Mouse (Mus musculus) stomach, adult 2 months (tissue): ENCODE data around the gene Olfr229. TPM values are rescaled to one million over a fixed set of nuclear protein-coding genes. Genes with fewer than 3 reads are reported as not detected.

Experiments used
- polyA plus RNA-seq: library from polyadenylated mRNA; depleted of rRNA; stranded (reverse); fragments of >200 nt; gene quantifications from 2 replicates; pipeline ENCODE4 v1.2.3, GENCODE M21; 2012; rRNA removed

Gene Olfr229
- polyA plus RNA-seq = not detected in 2 replicates

GRCm38 (mm10) chr9:39907036-39907435 is at the start of gene Olfr229:
Gene Olfr229 (plus strand): TSS chr9:39907336.

DNA sequence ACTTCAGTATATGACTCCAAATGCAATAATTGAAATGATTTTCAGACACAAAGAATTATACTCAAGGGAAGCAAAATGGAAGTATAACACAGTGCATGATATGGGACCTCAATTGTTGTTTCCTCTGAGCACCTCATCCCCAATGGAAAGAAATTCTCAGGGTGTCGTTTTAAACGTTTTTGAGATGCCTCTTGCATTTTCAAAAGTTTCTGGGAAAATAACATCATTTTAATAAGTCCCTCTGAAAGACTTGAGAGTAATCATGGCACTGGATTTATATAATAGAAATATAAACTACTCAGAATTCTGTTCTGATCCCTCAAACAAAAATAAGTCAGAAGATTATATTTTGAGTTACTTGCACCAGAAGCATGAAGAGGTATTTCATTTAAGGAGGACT is 41.0 kb upstream of the Olfr229 start, which contains the start of gene Olfr972:
Gene Olfr972 (plus strand): TSS at position 301 of the 400 bp plus-strand sequence.

DNA sequence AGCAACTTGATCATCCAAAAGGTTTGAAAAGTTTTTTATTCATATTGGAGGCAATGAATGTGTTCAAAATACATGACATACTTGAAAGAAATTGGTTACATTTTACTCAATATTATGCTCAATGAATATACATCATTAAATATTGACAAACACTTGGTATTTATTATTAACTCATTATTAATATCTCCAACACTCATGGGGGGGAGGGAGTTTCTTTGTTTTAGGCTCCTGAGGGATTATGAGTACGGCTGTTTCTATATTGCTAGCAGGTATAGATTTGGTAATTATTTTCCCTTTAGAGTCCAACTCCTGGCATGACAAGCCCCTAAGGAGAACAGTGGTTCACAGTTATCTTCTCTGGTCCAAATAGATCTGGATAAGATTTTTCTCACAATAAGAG is 30.1 kb downstream of the Olfr229 start, which contains the start of gene Olfr974:
Gene Olfr974 (plus strand): TSS at position 301 of the 400 bp plus-strand sequence.

GRCm38 (mm10) chr9:39951946-39952345 is 44.8 kb downstream of the Olfr229 start, which contains the start of gene Olfr975:
Gene Olfr975 (minus strand): TSS chr9:39952046.

DNA sequence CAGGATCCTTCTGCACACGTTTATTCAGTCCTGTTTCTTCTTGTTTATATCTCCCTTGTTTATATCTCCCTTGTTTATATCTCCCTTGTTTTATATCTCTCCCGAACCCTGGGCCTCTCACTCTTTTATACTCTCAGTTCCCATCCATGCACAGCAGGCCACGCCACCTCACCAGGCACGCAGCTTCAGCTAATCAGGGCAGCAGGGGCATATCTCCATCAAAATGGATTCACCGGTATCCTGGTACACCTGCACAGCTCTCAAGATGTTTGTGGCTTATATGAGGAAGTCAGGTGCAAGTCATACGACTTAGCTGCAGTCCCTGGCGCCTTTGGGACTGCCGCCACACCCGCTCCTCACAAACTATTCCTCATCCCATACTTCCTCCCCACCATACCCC is 53.9 kb downstream of the Olfr229 start, which contains the start of gene Olfr976:
Gene Olfr976 (minus strand): TSS at position 101 of the 400 bp plus-strand sequence.

Other genes with a start within 250 kb of the Olfr229 start
- gene Olfr963, start 240.1 kb upstream of the Olfr229 start, polyA plus RNA-seq = not detected in 2 replicates
- gene Olfr149, start 200.2 kb upstream of the Olfr229 start, polyA plus RNA-seq = not detected in 2 replicates
- not detected in 2 replicates for gene Olfr965, start 196.0 kb upstream of the Olfr229 start, polyA plus RNA-seq
- not detected in 2 replicates for gene Olfr150, start 176.4 kb upstream of the Olfr229 start, polyA plus RNA-seq
- gene Olfr967, start 161.1 kb upstream of the Olfr229 start, polyA plus RNA-seq = not detected in 2 replicates
- gene Olfr968, start 124.1 kb upstream of the Olfr229 start, polyA plus RNA-seq = not detected in 2 replicates
- gene Olfr969, start 116.4 kb upstream of the Olfr229 start, polyA plus RNA-seq = not detected in 2 replicates
- not detected in 2 replicates for gene Olfr970, start 98.5 kb upstream of the Olfr229 start, polyA plus RNA-seq
- not detected in 2 replicates for gene Olfr971, start 70.5 kb upstream of the Olfr229 start, polyA plus RNA-seq
- not detected in 2 replicates for gene Olfr972, start 40.9 kb upstream of the Olfr229 start, polyA plus RNA-seq
- gene Olfr974, start 30.2 kb downstream of the Olfr229 start, polyA plus RNA-seq = not detected in 2 replicates
- gene Olfr975, start 44.7 kb downstream of the Olfr229 start, polyA plus RNA-seq = 0.04 TPM in 1 of 2 replicates, not detected in the other
- gene Olfr976, start 53.8 kb downstream of the Olfr229 start, polyA plus RNA-seq = not detected in 2 replicates
- gene Olfr978, start 84.8 kb downstream of the Olfr229 start, polyA plus RNA-seq = not detected in 2 replicates
- gene Olfr979, start 96.1 kb downstream of the Olfr229 start, polyA plus RNA-seq = not detected in 2 replicates
- gene Olfr980, start 102.2 kb downstream of the Olfr229 start, polyA plus RNA-seq = not detected in 2 replicates
- not detected in 2 replicates for gene Olfr981, start 114.1 kb downstream of the Olfr229 start, polyA plus RNA-seq
- gene Olfr982, start 166.5 kb downstream of the Olfr229 start, polyA plus RNA-seq = not detected in 2 replicates
- not detected in 2 replicates for gene Olfr983, start 186.3 kb downstream of the Olfr229 start, polyA plus RNA-seq
- gene Olfr984, start 206.9 kb downstream of the Olfr229 start, polyA plus RNA-seq = not detected in 2 replicates
- not detected in 2 replicates for gene Olfr985, start 222.8 kb downstream of the Olfr229 start, polyA plus RNA-seq
- gene Tmem225, start 240.8 kb downstream of the Olfr229 start, polyA plus RNA-seq = not detected in 2 replicates